Mouse (Mus musculus) ovary, postnatal 36 days (tissue): ENCODE measurements around the gene Apex1.
"Not testable (repeated sequence)": the region's sequence is repeated elsewhere in the genome, so short reads cannot be mapped to it uniquely, and the experiment has no call there.

ENCODE experiments used
- DNase-seq: peaks from one replicate; pipeline ENCODE4 v3.0.0; 2022; ENCODE audit warnings: low spot score, mixed read lengths

Gene Apex1

GRCm38 (mm10) chr14:50924281-50925064 lies at the start of gene Apex1, which contains the start of gene Osgep:
TSS of gene Apex1 (plus strand) at chr14:50924968.
TSS of gene Osgep (minus strand) at chr14:50924893.
- DNase-seq, result peak; percentile 95

GRCm38 (mm10) chr14:50875175-50875574 lies 49.6 kb upstream of the Apex1 start:
- DNase-seq, result no peak

GRCm38 (mm10) chr14:50875591-50876230 lies 49.1 kb upstream of the Apex1 start:
- DNase-seq, result no peak

- DNase-seq, result no peak
Observed at GRCm38 (mm10) chr14:50876236-50876950, 48.4 kb upstream of the Apex1 start.

GRCm38 (mm10) chr14:50891621-50892020 lies 33.1 kb upstream of the Apex1 start:
- DNase-seq, result no peak

- DNase-seq, result no peak
Observed at GRCm38 (mm10) chr14:50892091-50892490, 32.7 kb upstream of the Apex1 start.

- DNase-seq, result peak; percentile 54
Observed at GRCm38 (mm10) chr14:50892541-50893459, 32.0 kb upstream of the Apex1 start.

GRCm38 (mm10) chr14:50895407-50895806 lies 29.4 kb upstream of the Apex1 start:
- no peak for DNase-seq

GRCm38 (mm10) chr14:50895985-50896746 lies 28.6 kb upstream of the Apex1 start:
- peak; percentile 49 for DNase-seq

GRCm38 (mm10) chr14:50896747-50897373 lies 27.9 kb upstream of the Apex1 start:
- no peak for DNase-seq

- DNase-seq, result no peak
Observed at GRCm38 (mm10) chr14:50897374-50897765, 27.4 kb upstream of the Apex1 start, which contains the start of gene Klhl33. TSS of gene Klhl33 (minus strand) at chr14:50897507.

- DNase-seq, result not testable (repeated sequence)
Observed at GRCm38 (mm10) chr14:50897992-50898391, 26.8 kb upstream of the Apex1 start.

- peak; percentile 40 for DNase-seq
Observed at GRCm38 (mm10) chr14:50903973-50904827, 20.6 kb upstream of the Apex1 start.

GRCm38 (mm10) chr14:50904828-50905129 lies 20.0 kb upstream of the Apex1 start:
- no peak for DNase-seq

GRCm38 (mm10) chr14:50905327-50905726 lies 19.4 kb upstream of the Apex1 start:
- DNase-seq, result not testable (repeated sequence)

GRCm38 (mm10) chr14:50908126-50908525 lies 16.6 kb upstream of the Apex1 start:
- DNase-seq, result no peak

GRCm38 (mm10) chr14:50911356-50911755 lies 13.4 kb upstream of the Apex1 start:
- DNase-seq, result no peak

GRCm38 (mm10) chr14:50923437-50923836 lies 1.3 kb upstream of the Apex1 start:
- DNase-seq, result not testable (repeated sequence)

GRCm38 (mm10) chr14:50925111-50925920 lies 548 bp downstream of the Apex1 start:
- DNase-seq, result no peak
